Mouse (Mus musculus): ENCODE data around the gene Mrpl54.

The Mrpl54 gene

GRCm38 (mm10) chr10:81293334-81294030, 26.7 kb upstream of the Mrpl54 start:
- no peak for DNase-seq

GRCm38 (mm10) chr10:81292554-81293333, 26.0 kb upstream of the Mrpl54 start, which contains the start of gene Pip5k1c:
TSS of gene Pip5k1c (plus strand) at chr10:81292963.
- DNase-seq: peak; percentile 100

- DNase-seq: peak; percentile 61
Measured at GRCm38 (mm10) chr10:81291511-81292104, 24.9 kb upstream of the Mrpl54 start, which contains the start of gene Tjp3. TSS of gene Tjp3 (minus strand) at chr10:81291581.

GRCm38 (mm10) chr10:81290698-81291460, 24.1 kb upstream of the Mrpl54 start:
- DNase-seq: peak; percentile 76

- DNase-seq: peak; percentile 52
Measured at GRCm38 (mm10) chr10:81289811-81290210, 23.1 kb upstream of the Mrpl54 start.

GRCm38 (mm10) chr10:81289278-81289677, 22.5 kb upstream of the Mrpl54 start:
- peak; percentile 77 for DNase-seq

GRCm38 (mm10) chr10:81288601-81289000, 21.9 kb upstream of the Mrpl54 start:
- peak; percentile 64 for DNase-seq

GRCm38 (mm10) chr10:81287513-81288157, 20.9 kb upstream of the Mrpl54 start:
- peak; percentile 75 for DNase-seq

- peak; percentile 58 for DNase-seq
Measured at GRCm38 (mm10) chr10:81286586-81286985, 19.9 kb upstream of the Mrpl54 start.

GRCm38 (mm10) chr10:81285694-81286450, 19.1 kb upstream of the Mrpl54 start:
- peak; percentile 80 for DNase-seq

GRCm38 (mm10) chr10:81284719-81285118, 18.0 kb upstream of the Mrpl54 start:
- DNase-seq: peak; percentile 66

GRCm38 (mm10) chr10:81284189-81284588, 17.5 kb upstream of the Mrpl54 start:
- no peak for DNase-seq

GRCm38 (mm10) chr10:81279496-81279895, 12.8 kb upstream of the Mrpl54 start:
- DNase-seq: no peak

- DNase-seq: no peak
Measured at GRCm38 (mm10) chr10:81277676-81278075, 10.9 kb upstream of the Mrpl54 start.

- DNase-seq: no peak
Measured at GRCm38 (mm10) chr10:81273842-81274241, 7.1 kb upstream of the Mrpl54 start.

- no peak for DNase-seq
Measured at GRCm38 (mm10) chr10:81272356-81272755, 5.6 kb upstream of the Mrpl54 start.

GRCm38 (mm10) chr10:81268643-81269412, 2.1 kb upstream of the Mrpl54 start:
- DNase-seq: peak; percentile 72

- DNase-seq: peak; percentile 89
Measured at GRCm38 (mm10) chr10:81268056-81268455, 1.3 kb upstream of the Mrpl54 start.

- DNase-seq: peak; percentile 74
Measured at GRCm38 (mm10) chr10:81265540-81265939, 1.2 kb downstream of the Mrpl54 start.

GRCm38 (mm10) chr10:81261025-81261424, 5.7 kb downstream of the Mrpl54 start:
- no peak for DNase-seq
